Mouse (Mus musculus) ES-Bruce4 (cell line): ENCODE measurements around the gene Trim69.

Experiments used
- CTCF ChIP-seq: IDR thresholded peaks from one replicate; pipeline ENCODE4 v1.8.1; 2011; ENCODE audit warnings: low read depth, low read length
- EP300 ChIP-seq: IDR thresholded peaks from 2 replicates; pipeline ENCODE4 v1.6.1; 2011; ENCODE audit warnings: low read depth, low read length; ENCODE audit not compliant: insufficient read depth
- POLR2A ChIP-seq: IDR thresholded peaks from one replicate; pipeline ENCODE4 v1.8.1; 2011; ENCODE audit warnings: low read length; ENCODE audit not compliant: insufficient read depth

GRCm38 (mm10) chr2:122154479-122154878 lies 6.0 kb upstream of the Trim69 start:
- no peak for TF ChIP-seq CTCF
- no peak for TF ChIP-seq EP300
- TF ChIP-seq POLR2A, result no peak
